ENCODE assay signal across 8 mouse cellular contexts in the genomic region with DNA sequence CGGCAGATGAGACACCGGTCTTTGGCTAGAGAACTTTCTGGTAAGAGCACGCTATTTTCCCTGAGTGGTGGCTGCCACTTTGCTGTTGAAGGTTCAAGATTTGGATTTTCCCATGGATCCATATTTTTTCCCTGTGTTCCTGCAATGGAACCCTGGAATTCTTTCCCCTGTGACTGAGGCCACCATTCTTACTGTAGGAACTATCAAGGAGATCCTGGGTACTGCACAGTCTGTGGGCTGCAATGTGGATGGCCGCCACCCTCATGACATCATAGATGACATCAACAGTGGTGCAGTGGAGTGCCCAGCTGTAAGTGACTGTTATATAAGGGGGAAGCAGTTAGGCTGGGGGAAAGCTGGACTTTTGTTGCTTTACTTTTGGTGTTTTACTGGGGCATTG. TPM values are rescaled to one million over a fixed set of nuclear protein-coding genes. Genes with fewer than 3 reads are reported as not detected.
DNase-seq lines count a peak whose midpoint lies in the region; ATAC-seq and TF ChIP-seq lines count a peak whose summit lies in the region.

No protein-coding gene starts in this region.

- no peak for DNase-seq in kidney, postnatal 4 days
- DNase-seq in NIH3T3 (ENCODE audit: low read depth): peak; percentile 12
- DNase-seq in spleen, adult 12 weeks (ENCODE audit: low spot score): no peak
- DNase-seq in kidney, adult 2 months: no peak
- DNase-seq in kidney, postnatal 14 days: no peak

- no peak for ATAC-seq in kidney, embryonic 15.5 days (replicated peaks; ENCODE audit: low FRiP score)
- ATAC-seq in hindbrain, embryonic 16.5 days: no peak
- no peak for ATAC-seq in midbrain, embryonic 15.5 days (replicated peaks)

- peak overlapping the region; percentile 98 for H3K9ac ChIP-seq in kidney, embryonic 15.5 days
- H3K9ac ChIP-seq in hindbrain, embryonic 16.5 days (ENCODE audit: low read depth, low read length): 0 out of 2 replicates have a peak overlapping the region, but pooled peaks have one; percentile 3
- no peak overlapping the region for H3K9ac ChIP-seq in midbrain, embryonic 15.5 days

- H3K36me3 ChIP-seq in kidney, embryonic 15.5 days: peaks cover 27% of the 10 kb centered on the region
- peaks cover 7% of the 10 kb centered on the region; the same call in 1 of the 2 replicates for H3K36me3 ChIP-seq in hindbrain, embryonic 16.5 days (ENCODE audit: control insufficient read depth, insufficient read depth, low read length)
- H3K36me3 ChIP-seq in midbrain, embryonic 15.5 days (replicated peaks): peaks cover 6% of the 10 kb centered on the region; the same call in 1 of the 2 replicates
- no peaks in the 10 kb centered on the region for H3K36me3 ChIP-seq in kidney, adult 2 months (ENCODE audit: control insufficient read depth, insufficient read depth, low read length)

- WGBS in kidney, embryonic 15.5 days: 63% methylated on average over 4 of the region's 4 CpGs
- 69% methylated on average over 4 of the region's 4 CpGs for WGBS in hindbrain, embryonic 16.5 days
- WGBS in midbrain, embryonic 15.5 days: 68% methylated on average over 4 of the region's 4 CpGs
- WGBS in kidney, adult 2 months: 72% methylated on average over 4 of the region's 4 CpGs

- no peaks in the 10 kb centered on the region for H3K9me3 ChIP-seq in kidney, embryonic 15.5 days (replicated peaks)
- no peaks in the 10 kb centered on the region for H3K9me3 ChIP-seq in hindbrain, embryonic 16.5 days (ENCODE audit: control insufficient read depth, low read length)
- H3K9me3 ChIP-seq in midbrain, embryonic 15.5 days: no peaks in the 10 kb centered on the region

- peak overlapping the region; percentile 68 for H3K4me2 ChIP-seq in kidney, embryonic 15.5 days
- H3K4me2 ChIP-seq in hindbrain, embryonic 16.5 days (ENCODE audit: low read length): 0 out of 2 replicates have a peak overlapping the region, but pooled peaks have one; percentile 3
- peak overlapping the region; percentile 82 for H3K4me2 ChIP-seq in midbrain, embryonic 15.5 days

- peak overlapping the region; percentile 91 for H3K27ac ChIP-seq in kidney, embryonic 15.5 days
- H3K27ac ChIP-seq in hindbrain, embryonic 16.5 days (ENCODE audit: low read depth, low read length): no peak overlapping the region
- H3K27ac ChIP-seq in midbrain, embryonic 15.5 days: no peak overlapping the region
- H3K27ac ChIP-seq in kidney, adult 2 months (ENCODE audit: insufficient read depth, low read depth, low read length): no peak overlapping the region

- H3K4me3 ChIP-seq in kidney, embryonic 15.5 days (replicated peaks): peak overlapping the region; percentile 90
- H3K4me3 ChIP-seq in hindbrain, embryonic 16.5 days (ENCODE audit: low read length): no peak overlapping the region
- H3K4me3 ChIP-seq in midbrain, embryonic 15.5 days: no peak overlapping the region
- no peak overlapping the region for H3K4me3 ChIP-seq in kidney, adult 2 months (ENCODE audit: insufficient read depth, low read depth, low read length)

- no peak for TF ChIP-seq POLR2A in kidney, adult 2 months (IDR thresholded peaks at IDR 0.05; ENCODE audit: low read depth, low read length)

- H3K27me3 ChIP-seq in kidney, embryonic 15.5 days: no peaks in the 10 kb centered on the region
- H3K27me3 ChIP-seq in hindbrain, embryonic 16.5 days (replicated peaks; ENCODE audit: control insufficient read depth, insufficient read depth, low read length): no peaks in the 10 kb centered on the region
- H3K27me3 ChIP-seq in midbrain, embryonic 15.5 days (replicated peaks): no peaks in the 10 kb centered on the region
- H3K27me3 ChIP-seq in kidney, adult 2 months (replicated peaks; ENCODE audit: control insufficient read depth, insufficient read depth, low read length): no peaks in the 10 kb centered on the region

- TF ChIP-seq CTCF in kidney, adult 2 months (conservative IDR thresholded peaks at IDR 0.05; ENCODE audit: insufficient read depth, insufficient read length, low read depth, low read length): no peak

- H3K4me1 ChIP-seq in kidney, embryonic 15.5 days: peaks cover 61% of the 10 kb centered on the region
- peaks cover 34% of the 10 kb centered on the region for H3K4me1 ChIP-seq in hindbrain, embryonic 16.5 days (ENCODE audit: control insufficient read depth, insufficient read depth, low read depth, low read length)
- peaks cover 49% of the 10 kb centered on the region for H3K4me1 ChIP-seq in midbrain, embryonic 15.5 days
- H3K4me1 ChIP-seq in kidney, adult 2 months (ENCODE audit: control insufficient read depth, insufficient read depth, low read length): peaks cover 18% of the 10 kb centered on the region; the same call in 1 of the 2 replicates

RNA-seq across cellular contexts. Expression of a gene that starts 2.1 kb away (rescaled TPM):
- polyA plus RNA-seq in kidney, embryonic 15.5 days (2015; fragmentation: Nextera tagmentation; extraction: Ambion mirVana): 11.2 and 12.2 TPM in 2 replicates
- polyA plus RNA-seq in hindbrain, embryonic 16.5 days (2015; fragmentation: Nextera tagmentation; extraction: Ambion mirVana): 24.5 and 28.3 TPM in 2 replicates
- polyA plus RNA-seq in midbrain, embryonic 15.5 days (2015; fragmentation: Nextera tagmentation; extraction: Ambion mirVana): 22.8 and 24.2 TPM in 2 replicates
- 12.0 and 15.5 TPM in 2 replicates for polyA plus RNA-seq in kidney, adult 2 months (2012; rRNA removed)

RNA-seq across cellular contexts. Expression of a gene that starts 2.2 kb away (rescaled TPM):
- 204 and 210 TPM in 2 replicates for polyA plus RNA-seq in kidney, embryonic 15.5 days (2015; fragmentation: Nextera tagmentation; extraction: Ambion mirVana)
- polyA plus RNA-seq in hindbrain, embryonic 16.5 days (2015; fragmentation: Nextera tagmentation; extraction: Ambion mirVana): 78.7 and 85.4 TPM in 2 replicates
- polyA plus RNA-seq in midbrain, embryonic 15.5 days (2015; fragmentation: Nextera tagmentation; extraction: Ambion mirVana): 82.5 and 85.8 TPM in 2 replicates
- 166 and 270 TPM in 2 replicates for polyA plus RNA-seq in kidney, adult 2 months (2012; rRNA removed)

RNA-seq across cellular contexts. Expression of a gene that starts 18.3 kb away (rescaled TPM):
- polyA plus RNA-seq in kidney, embryonic 15.5 days (2015; fragmentation: Nextera tagmentation; extraction: Ambion mirVana): 28.9 and 30.6 TPM in 2 replicates
- polyA plus RNA-seq in hindbrain, embryonic 16.5 days (2015; fragmentation: Nextera tagmentation; extraction: Ambion mirVana): 23.2 and 26.0 TPM in 2 replicates
- polyA plus RNA-seq in midbrain, embryonic 15.5 days (2015; fragmentation: Nextera tagmentation; extraction: Ambion mirVana): 22.4 and 24.5 TPM in 2 replicates
- 51.1 and 51.9 TPM in 2 replicates for polyA plus RNA-seq in kidney, adult 2 months (2012; rRNA removed)

Comparison
In these comparisons a context has a peak if more than half of its experiments do, and no peak if none do; other contexts are left out.
1. H3K4me2 ChIP-seq: peak in every context shown above with its lines; median percentile 82 in midbrain, embryonic 15.5 days; 68 in kidney, embryonic 15.5 days; 3 in hindbrain, embryonic 16.5 days.